Mouse (Mus musculus): ENCODE data around the gene Lrp2. TPM values are rescaled to one million over a fixed set of nuclear protein-coding genes. Genes with fewer than 3 reads are reported as not detected.

Gene Lrp2
- polyA plus RNA-seq, 1 experiment from 2014 or later = 0.22 TPM

- 52% methylated on average over 6 of the region's 6 CpGs for WGBS
- Histone ChIP-seq H3K27me3 (replicated peaks; ENCODE audit: control insufficient read depth, insufficient read depth, low read length) (0 out of 2 replicates have a peak, but pooled peaks cover 2% of the 10 kb centered on the region), H3K9me3 (ENCODE audit: control insufficient read depth, low read length) (no peaks in the 10 kb centered on the region), H3K4me2 (no peak overlapping the region), H3K27ac (ENCODE audit: low read depth, low read length) (no peak overlapping the region), H3K9ac (ENCODE audit: low read depth, low read length) (no peak overlapping the region), H3K36me3 (ENCODE audit: control insufficient read depth, insufficient read depth, low read length) (no peaks in the 10 kb centered on the region), H3K4me1 (replicated peaks; ENCODE audit: control insufficient read depth, insufficient read depth, low read length) (no peaks in the 10 kb centered on the region), H3K4me3 (ENCODE audit: low read depth, low read length) (no peak overlapping the region)
- DNase-seq (ENCODE audit: low spot score) (no peak), ATAC-seq (replicated peaks; ENCODE audit: low FRiP score) (no peak)
Measured at GRCm38 (mm10) chr2:69574934-69575333, 10.9 kb downstream of the Lrp2 start.

- H3K4me3 ChIP-seq (ENCODE audit: low read depth, low read length) = no peak overlapping the region
- DNase-seq (ENCODE audit: low spot score) = no peak
- 62% methylated on average over 3 of the region's 3 CpGs for WGBS
- H3K27ac ChIP-seq (ENCODE audit: low read depth, low read length) = no peak overlapping the region
- no peaks in the 10 kb centered on the region for H3K36me3 ChIP-seq (ENCODE audit: control insufficient read depth, insufficient read depth, low read length)
- H3K4me1 ChIP-seq (replicated peaks; ENCODE audit: control insufficient read depth, insufficient read depth, low read length) = no peaks in the 10 kb centered on the region
- H3K4me2 ChIP-seq = no peak overlapping the region
- H3K9ac ChIP-seq (ENCODE audit: low read depth, low read length) = no peak overlapping the region
- no peak for ATAC-seq (replicated peaks; ENCODE audit: low FRiP score)
- H3K27me3 ChIP-seq (replicated peaks; ENCODE audit: control insufficient read depth, insufficient read depth, low read length) = 0 out of 2 replicates have a peak, but pooled peaks cover 2% of the 10 kb centered on the region
- no peaks in the 10 kb centered on the region for H3K9me3 ChIP-seq (ENCODE audit: control insufficient read depth, low read length)
Measured at GRCm38 (mm10) chr2:69574261-69574660, 11.6 kb downstream of the Lrp2 start.

GRCm38 (mm10) chr2:69573733-69574054 is 12.2 kb downstream of the Lrp2 start:
- H3K4me2 ChIP-seq = no peak overlapping the region
- H3K4me3 ChIP-seq (ENCODE audit: low read depth, low read length) = no peak overlapping the region
- H3K27me3 ChIP-seq (replicated peaks; ENCODE audit: control insufficient read depth, insufficient read depth, low read length) = 0 out of 2 replicates have a peak, but pooled peaks cover 2% of the 10 kb centered on the region
- H3K27ac ChIP-seq (ENCODE audit: low read depth, low read length) = no peak overlapping the region
- no peaks in the 10 kb centered on the region for H3K36me3 ChIP-seq (ENCODE audit: control insufficient read depth, insufficient read depth, low read length)
- H3K9ac ChIP-seq (ENCODE audit: low read depth, low read length) = no peak overlapping the region
- ATAC-seq (replicated peaks; ENCODE audit: low FRiP score) (no peak), DNase-seq (ENCODE audit: low spot score) (no peak)
- no peaks in the 10 kb centered on the region for H3K4me1 ChIP-seq (replicated peaks; ENCODE audit: control insufficient read depth, insufficient read depth, low read length)
- no peaks in the 10 kb centered on the region for H3K9me3 ChIP-seq (ENCODE audit: control insufficient read depth, low read length)

- H3K9me3 ChIP-seq (ENCODE audit: control insufficient read depth, low read length) = no peaks in the 10 kb centered on the region
Measured at GRCm38 (mm10) chr2:69573038-69573732, 12.7 kb downstream of the Lrp2 start.

GRCm38 (mm10) chr2:69570556-69570955 is 15.3 kb downstream of the Lrp2 start:
- DNase-seq (ENCODE audit: low spot score) = no peak
- H3K9ac ChIP-seq (ENCODE audit: low read depth, low read length) = no peak overlapping the region
- H3K4me1 ChIP-seq (replicated peaks; ENCODE audit: control insufficient read depth, insufficient read depth, low read length) = no peaks in the 10 kb centered on the region
- H3K27ac ChIP-seq (ENCODE audit: low read depth, low read length) = no peak overlapping the region
- H3K4me2 ChIP-seq = no peak overlapping the region
- H3K9me3 ChIP-seq (ENCODE audit: control insufficient read depth, low read length) = no peaks in the 10 kb centered on the region
- WGBS = 82% methylated on average over 6 of the region's 6 CpGs
- H3K36me3 ChIP-seq (ENCODE audit: control insufficient read depth, insufficient read depth, low read length) = no peaks in the 10 kb centered on the region
- H3K4me3 ChIP-seq (ENCODE audit: low read depth, low read length) = no peak overlapping the region
- no peaks in the 10 kb centered on the region for H3K27me3 ChIP-seq (replicated peaks; ENCODE audit: control insufficient read depth, insufficient read depth, low read length)
- no peak for ATAC-seq (replicated peaks; ENCODE audit: low FRiP score)

More at GRCm38 (mm10) chr2:69573038-69573732, 12.7 kb downstream of the Lrp2 start:
- Histone ChIP-seq H3K4me1 (replicated peaks; ENCODE audit: control insufficient read depth, insufficient read depth, low read length) (no peaks in the 10 kb centered on the region), H3K4me2 (no peak overlapping the region), H3K27ac (ENCODE audit: low read depth, low read length) (no peak overlapping the region), H3K4me3 (ENCODE audit: low read depth, low read length) (no peak overlapping the region), H3K36me3 (ENCODE audit: control insufficient read depth, insufficient read depth, low read length) (no peaks in the 10 kb centered on the region), H3K27me3 (replicated peaks; ENCODE audit: control insufficient read depth, insufficient read depth, low read length) (0 out of 2 replicates have a peak, but pooled peaks cover 2% of the 10 kb centered on the region), H3K9ac (ENCODE audit: low read depth, low read length) (no peak overlapping the region)
- ATAC-seq (replicated peaks; ENCODE audit: low FRiP score) (no peak), DNase-seq (ENCODE audit: low spot score) (no peak)
- WGBS = 76% methylated on average over 5 of the region's 5 CpGs

- no peak overlapping the region for H3K9ac ChIP-seq (ENCODE audit: low read depth, low read length)
- 70% methylated on average over 7 of the region's 7 CpGs for WGBS
- H3K36me3 ChIP-seq (ENCODE audit: control insufficient read depth, insufficient read depth, low read length) = no peaks in the 10 kb centered on the region
- no peak for ATAC-seq (replicated peaks; ENCODE audit: low FRiP score)
- no peak overlapping the region for H3K4me2 ChIP-seq
- no peaks in the 10 kb centered on the region for H3K27me3 ChIP-seq (replicated peaks; ENCODE audit: control insufficient read depth, insufficient read depth, low read length)
- H3K9me3 ChIP-seq (ENCODE audit: control insufficient read depth, low read length) = no peaks in the 10 kb centered on the region
- H3K4me1 ChIP-seq (replicated peaks; ENCODE audit: control insufficient read depth, insufficient read depth, low read length) = peaks cover 8% of the 10 kb centered on the region
- H3K27ac ChIP-seq (ENCODE audit: low read depth, low read length) = no peak overlapping the region
- H3K4me3 ChIP-seq (ENCODE audit: low read depth, low read length) = no peak overlapping the region
- no peak for DNase-seq (ENCODE audit: low spot score)
Measured at GRCm38 (mm10) chr2:69566281-69566680, 19.6 kb downstream of the Lrp2 start.

- H3K4me1 ChIP-seq (replicated peaks; ENCODE audit: control insufficient read depth, insufficient read depth, low read length) = peaks cover 8% of the 10 kb centered on the region
- no peak overlapping the region for H3K9ac ChIP-seq (ENCODE audit: low read depth, low read length)
- H3K27me3 ChIP-seq (replicated peaks; ENCODE audit: control insufficient read depth, insufficient read depth, low read length) = peaks cover 5% of the 10 kb centered on the region
- 26% methylated on average over 6 of the region's 6 CpGs for WGBS
- no peak for DNase-seq (ENCODE audit: low spot score)
- no peaks in the 10 kb centered on the region for H3K36me3 ChIP-seq (ENCODE audit: control insufficient read depth, insufficient read depth, low read length)
- H3K4me2 ChIP-seq = peak overlapping the region; percentile 46
- no peaks in the 10 kb centered on the region for H3K9me3 ChIP-seq (ENCODE audit: control insufficient read depth, low read length)
- peak; percentile 81 for ATAC-seq (replicated peaks; ENCODE audit: low FRiP score)
- H3K4me3 ChIP-seq (ENCODE audit: low read depth, low read length) = no peak overlapping the region
- H3K27ac ChIP-seq (ENCODE audit: low read depth, low read length) = no peak overlapping the region
Measured at GRCm38 (mm10) chr2:69563492-69563891, 22.4 kb downstream of the Lrp2 start.

GRCm38 (mm10) chr2:69562761-69563160 is 23.1 kb downstream of the Lrp2 start:
- no peak for ATAC-seq (replicated peaks; ENCODE audit: low FRiP score)
- Histone ChIP-seq H3K9me3 (ENCODE audit: control insufficient read depth, low read length) (no peaks in the 10 kb centered on the region), H3K27me3 (replicated peaks; ENCODE audit: control insufficient read depth, insufficient read depth, low read length) (peaks cover 5% of the 10 kb centered on the region), H3K4me2 (peak overlapping the region; percentile 46; the same call in 1 of the 2 replicates), H3K9ac (ENCODE audit: low read depth, low read length) (no peak overlapping the region), H3K27ac (ENCODE audit: low read depth, low read length) (no peak overlapping the region), H3K4me1 (replicated peaks; ENCODE audit: control insufficient read depth, insufficient read depth, low read length) (peaks cover 8% of the 10 kb centered on the region), H3K4me3 (ENCODE audit: low read depth, low read length) (no peak overlapping the region), H3K36me3 (ENCODE audit: control insufficient read depth, insufficient read depth, low read length) (no peaks in the 10 kb centered on the region)
- DNase-seq (ENCODE audit: low spot score) = no peak
- 42% methylated on average over 5 of the region's 5 CpGs for WGBS

- Histone ChIP-seq H3K4me3 (ENCODE audit: low read depth, low read length) (no peak overlapping the region), H3K4me2 (no peak overlapping the region)
Measured at GRCm38 (mm10) chr2:69560221-69560620, 25.6 kb downstream of the Lrp2 start.

More at GRCm38 (mm10) chr2:69560221-69560620, 25.6 kb downstream of the Lrp2 start:
- Histone ChIP-seq H3K27ac (ENCODE audit: low read depth, low read length) (no peak overlapping the region), H3K36me3 (ENCODE audit: control insufficient read depth, insufficient read depth, low read length) (no peaks in the 10 kb centered on the region), H3K27me3 (replicated peaks; ENCODE audit: control insufficient read depth, insufficient read depth, low read length) (peaks cover 5% of the 10 kb centered on the region), H3K9me3 (ENCODE audit: control insufficient read depth, low read length) (no peaks in the 10 kb centered on the region), H3K4me1 (replicated peaks; ENCODE audit: control insufficient read depth, insufficient read depth, low read length) (peaks cover 8% of the 10 kb centered on the region), H3K9ac (ENCODE audit: low read depth, low read length) (no peak overlapping the region)
- 77% methylated on average over 4 of the region's 4 CpGs for WGBS
- no peak for ATAC-seq (replicated peaks; ENCODE audit: low FRiP score)
- no peak for DNase-seq (ENCODE audit: low spot score)
